Mouse (Mus musculus) bone marrow, adult 2 months (tissue): ENCODE results near the gene Tle6.

ENCODE experiments used
- CTCF ChIP-seq: fragments of 200-500 bp; IDR thresholded peaks from 2 replicates; pipeline ENCODE4 v1.5.1; 2011; ENCODE audit warnings: low read length, control low read depth; ENCODE audit not compliant: control insufficient read depth, insufficient read depth
- POLR2A ChIP-seq: fragments of 200-500 bp; IDR thresholded peaks from 2 replicates; pipeline ENCODE4 v1.6.1; 2011; ENCODE audit warnings: low read depth, mild to moderate bottlenecking, control low read depth, low read length, borderline replicate concordance; ENCODE audit not compliant: control insufficient read depth

DNA sequence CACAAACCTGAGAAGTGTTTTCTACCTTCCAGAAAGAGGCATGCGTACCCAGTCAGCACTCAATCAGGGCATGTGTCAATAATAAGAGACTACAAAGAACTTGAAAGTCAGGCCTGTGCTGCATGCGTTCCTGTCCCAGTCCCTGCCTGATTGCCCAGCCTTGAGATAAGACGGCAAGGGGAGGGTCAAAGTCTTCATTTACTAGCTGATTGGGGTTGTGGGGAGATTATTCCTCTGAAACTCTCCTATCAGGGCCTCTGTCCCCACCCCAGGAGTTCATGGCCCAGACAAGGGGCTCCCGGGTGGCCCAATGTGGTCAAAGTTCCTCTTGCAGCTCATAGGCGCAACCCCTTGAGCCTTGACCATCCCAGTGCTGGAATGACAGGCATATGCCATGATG, 54.5 kb downstream of the Tle6 start:
- no peak for TF ChIP-seq CTCF
- TF ChIP-seq POLR2A, result no peak
